Mouse (Mus musculus) cerebellum, postnatal 4 days (tissue): ENCODE measurements around the gene Exoc3.

Source experiments
- DNase-seq, 2 experiments: peaks; one replicate each; pipeline ENCODE4 v3.0.0; 2022; ENCODE audit warnings: low spot score in 2 of 2, mixed read lengths in 1 of 2

Exoc3 gene

GRCm38 (mm10) chr13:74138906-74139647 is 69.5 kb downstream of the Exoc3 start:
- DNase-seq, result no peak

- DNase-seq, result no peak
Measured at GRCm38 (mm10) chr13:74129909-74130308, 78.6 kb downstream of the Exoc3 start.

GRCm38 (mm10) chr13:74127571-74127970 is 81.0 kb downstream of the Exoc3 start:
- no peak for DNase-seq

- no peak for DNase-seq
Measured at GRCm38 (mm10) chr13:74122632-74123031, 85.9 kb downstream of the Exoc3 start.

- no peak for DNase-seq
Measured at GRCm38 (mm10) chr13:74121795-74122330, 86.7 kb downstream of the Exoc3 start.

GRCm38 (mm10) chr13:74121141-74121602 is 87.4 kb downstream of the Exoc3 start, which contains the start of gene Slc9a3:
Gene Slc9a3 (plus strand): TSS chr13:74121457.
- peak in 1 of 2 experiments; percentile 3 for DNase-seq
